Mouse (Mus musculus): ENCODE results near the gene Isoc2b. TPM values are rescaled to one million over a fixed set of nuclear protein-coding genes. Genes with fewer than 3 reads are reported as not detected.

Isoc2b gene
- polyA plus RNA-seq, 1 experiment from 2014 or later: 3.0 TPM

DNA sequence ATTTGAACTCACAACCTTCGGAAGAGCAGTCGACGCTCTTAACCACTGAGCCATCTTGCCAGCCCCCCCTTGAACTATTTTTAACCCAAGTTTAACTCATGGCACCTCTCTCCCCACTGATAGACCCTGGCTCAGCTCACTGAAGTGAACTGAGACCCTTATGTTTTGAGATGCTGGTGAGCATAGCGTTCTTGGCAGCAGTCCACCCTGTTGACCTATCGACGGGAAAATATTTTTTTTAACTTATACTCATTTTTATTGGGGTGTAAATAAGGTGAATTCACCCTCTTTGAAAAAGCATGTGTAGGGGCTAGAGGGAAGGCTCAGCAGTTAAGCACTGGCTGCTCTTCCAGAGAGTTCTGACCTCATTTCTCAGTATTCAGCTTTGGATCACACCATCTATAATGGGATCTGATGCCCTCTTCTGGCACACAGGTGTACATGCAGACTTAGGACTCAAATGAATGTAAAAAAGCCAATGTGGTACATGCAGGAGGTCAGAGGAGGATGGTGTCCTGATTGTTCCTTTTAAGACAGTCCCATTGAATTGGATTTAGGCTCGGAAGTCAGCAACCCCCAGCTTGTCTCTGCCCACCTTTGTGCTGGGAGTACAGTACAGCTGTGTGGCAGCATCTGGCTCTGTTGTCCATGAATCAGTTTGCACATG, 74.2 kb downstream of the Isoc2b start:
- H3K9me3 ChIP-seq (replicated peaks): no peaks in the 10 kb centered on the region
- no peaks in the 10 kb centered on the region for H3K27me3 ChIP-seq
- peaks cover 40% of the 10 kb centered on the region for H3K36me3 ChIP-seq
- peaks cover 10% of the 10 kb centered on the region for H3K4me1 ChIP-seq (replicated peaks)
- WGBS: 68% methylated on average over 7 of the region's 7 CpGs
- H3K4me3 ChIP-seq: no peak overlapping the region
- no peak overlapping the region for H3K27ac ChIP-seq
- no peak for ATAC-seq (replicated peaks; ENCODE audit: insufficient number of reproducible peaks, insufficient read depth, low FRiP score, low read depth)
- H3K4me2 ChIP-seq: no peak overlapping the region
- no peak overlapping the region for H3K9ac ChIP-seq

Other genes starting within 250 kb of the Isoc2b start
- 1.5 and 1.6 TPM in 2 replicates for gene Tmem86b, start 238.8 kb downstream of the Isoc2b start, polyA plus RNA-seq (2015; fragmentation: Nextera tagmentation; extraction: Ambion mirVana)
- gene Ppp6r1, start 211.2 kb downstream of the Isoc2b start, polyA plus RNA-seq (2015; fragmentation: Nextera tagmentation; extraction: Ambion mirVana): 6.2 and 8.2 TPM in 2 replicates
- 71.7 and 81.2 TPM in 2 replicates for gene Hspbp1, start 185.2 kb downstream of the Isoc2b start, polyA plus RNA-seq (2015; fragmentation: Nextera tagmentation; extraction: Ambion mirVana)
- gene Brsk1, start 179.7 kb downstream of the Isoc2b start, polyA plus RNA-seq (2015; fragmentation: Nextera tagmentation; extraction: Ambion mirVana): 0.79 TPM in 2 replicates
- gene Tmem150b, start 145.0 kb downstream of the Isoc2b start, polyA plus RNA-seq (2015; fragmentation: Nextera tagmentation; extraction: Ambion mirVana): 0.11 TPM in 1 of 2 replicates, not detected in the other
- gene Kmt5c, start 130.1 kb downstream of the Isoc2b start, polyA plus RNA-seq (2015; fragmentation: Nextera tagmentation; extraction: Ambion mirVana): 47.8 and 59.4 TPM in 2 replicates
- 34.9 and 35.6 TPM in 2 replicates for gene Cox6b2, start 117.2 kb downstream of the Isoc2b start, polyA plus RNA-seq (2015; fragmentation: Nextera tagmentation; extraction: Ambion mirVana)
- not detected in 2 replicates for gene Fam71e2, start 99.0 kb downstream of the Isoc2b start, polyA plus RNA-seq (2015; fragmentation: Nextera tagmentation; extraction: Ambion mirVana)
- 0.06 TPM in 1 of 2 replicates, not detected in the other for gene Il11, start 87.4 kb downstream of the Isoc2b start, polyA plus RNA-seq (2015; fragmentation: Nextera tagmentation; extraction: Ambion mirVana)
- 0.25 TPM in 1 of 2 replicates, not detected in the other for gene Tmem190, start 87.3 kb downstream of the Isoc2b start, polyA plus RNA-seq (2015; fragmentation: Nextera tagmentation; extraction: Ambion mirVana)
- 4.2 and 5.0 TPM in 2 replicates for gene Tmem238, start 80.6 kb downstream of the Isoc2b start, polyA plus RNA-seq (2015; fragmentation: Nextera tagmentation; extraction: Ambion mirVana)
- 197 and 209 TPM in 2 replicates for gene Rpl28, start 77.4 kb downstream of the Isoc2b start, polyA plus RNA-seq (2015; fragmentation: Nextera tagmentation; extraction: Ambion mirVana)
- gene Ube2s, start 57.7 kb downstream of the Isoc2b start, polyA plus RNA-seq (2015; fragmentation: Nextera tagmentation; extraction: Ambion mirVana): 283 and 347 TPM in 2 replicates
- gene Shisa7, start 25.6 kb downstream of the Isoc2b start, polyA plus RNA-seq (2015; fragmentation: Nextera tagmentation; extraction: Ambion mirVana): 0.05 and 0.14 TPM in 2 replicates
- gene Isoc2a, start 6.9 kb upstream of the Isoc2b start, polyA plus RNA-seq (2015; fragmentation: Nextera tagmentation; extraction: Ambion mirVana): 1.3 and 1.6 TPM in 2 replicates
- not detected in 2 replicates for gene Gm36210, start 36.3 kb upstream of the Isoc2b start, polyA plus RNA-seq (2015; fragmentation: Nextera tagmentation; extraction: Ambion mirVana)
- 2.1 and 3.0 TPM in 2 replicates for gene Zfp628, start 45.0 kb upstream of the Isoc2b start, polyA plus RNA-seq (2015; fragmentation: Nextera tagmentation; extraction: Ambion mirVana)
- 4.2 and 5.3 TPM in 2 replicates for gene Nat14, start 51.8 kb upstream of the Isoc2b start, polyA plus RNA-seq (2015; fragmentation: Nextera tagmentation; extraction: Ambion mirVana)
- gene Ssc5d, start 55.5 kb upstream of the Isoc2b start, polyA plus RNA-seq (2015; fragmentation: Nextera tagmentation; extraction: Ambion mirVana): 2.6 and 3.3 TPM in 2 replicates
- gene Sbk2, start 94.1 kb upstream of the Isoc2b start, polyA plus RNA-seq (2015; fragmentation: Nextera tagmentation; extraction: Ambion mirVana): 4.8 and 5.3 TPM in 2 replicates
- 0.33 and 0.55 TPM in 2 replicates for gene Sbk3, start 100.9 kb upstream of the Isoc2b start, polyA plus RNA-seq (2015; fragmentation: Nextera tagmentation; extraction: Ambion mirVana)
- gene Zfp579, start 125.9 kb upstream of the Isoc2b start, polyA plus RNA-seq (2015; fragmentation: Nextera tagmentation; extraction: Ambion mirVana): 22.5 and 26.7 TPM in 2 replicates
- 11.3 and 12.1 TPM in 2 replicates for gene Zfp524, start 144.2 kb upstream of the Isoc2b start, polyA plus RNA-seq (2015; fragmentation: Nextera tagmentation; extraction: Ambion mirVana)
- gene Fiz1, start 144.4 kb upstream of the Isoc2b start, polyA plus RNA-seq (2015; fragmentation: Nextera tagmentation; extraction: Ambion mirVana): 26.2 and 31.4 TPM in 2 replicates
- 0.78 TPM in 1 of 2 replicates, not detected in the other for gene Gm44973, start 145.2 kb upstream of the Isoc2b start, polyA plus RNA-seq (2015; fragmentation: Nextera tagmentation; extraction: Ambion mirVana)
- gene Zfp865, start 150.1 kb upstream of the Isoc2b start, polyA plus RNA-seq (2015; fragmentation: Nextera tagmentation; extraction: Ambion mirVana): 3.3 and 5.5 TPM in 2 replicates
- gene Ccdc106, start 150.3 kb upstream of the Isoc2b start, polyA plus RNA-seq (2015; fragmentation: Nextera tagmentation; extraction: Ambion mirVana): 1.7 and 3.7 TPM in 2 replicates
- gene 4632433K11Rik, start 163.9 kb upstream of the Isoc2b start, polyA plus RNA-seq (2015; fragmentation: Nextera tagmentation; extraction: Ambion mirVana): not detected in 2 replicates
- 5.4 and 6.5 TPM in 2 replicates for gene Zfp784, start 168.2 kb upstream of the Isoc2b start, polyA plus RNA-seq (2015; fragmentation: Nextera tagmentation; extraction: Ambion mirVana)
- 14.7 and 17.2 TPM in 2 replicates for gene Zfp580, start 181.3 kb upstream of the Isoc2b start, polyA plus RNA-seq (2015; fragmentation: Nextera tagmentation; extraction: Ambion mirVana)
- gene U2af2, start 191.9 kb upstream of the Isoc2b start, polyA plus RNA-seq (2015; fragmentation: Nextera tagmentation; extraction: Ambion mirVana): 63.0 and 78.8 TPM in 2 replicates
- gene Epn1, start 210.0 kb upstream of the Isoc2b start, polyA plus RNA-seq (2015; fragmentation: Nextera tagmentation; extraction: Ambion mirVana): 43.1 and 57.0 TPM in 2 replicates
- gene Rfpl4, start 246.7 kb upstream of the Isoc2b start, polyA plus RNA-seq (2015; fragmentation: Nextera tagmentation; extraction: Ambion mirVana): not detected in 2 replicates